Mouse (Mus musculus) hematopoietic stem cell, adult 5-6 weeks (primary cell): ENCODE measurements at regions not wholly inside any gene's neighbourhood (a gene's known extent, or its start where the extent isn't known, plus 50 kb on each side); places are given as distances from the start of the nearest gene placed in this dataset.
A peak's percentile ranks its signal among the peaks of the same experiment; 100 is the strongest.

Experiments used
- ATAC-seq, 2 experiments: fragments of 125-278 bp in 1 of 2; replicated peaks in 1 of 2; 2 replicates each; pipeline ENCODE4 v1.8.0; 2016 to 2017; ENCODE audit warnings: inconsistent platforms in 2 of 2, mild to moderate bottlenecking in 2 of 2, moderate number of reproducible peaks in 2 of 2, low read depth in 1 of 2, moderate TSS enrichment in 1 of 2; ENCODE audit not compliant: low FRiP score in 2 of 2, poor library complexity in 2 of 2, severe bottlenecking in 2 of 2, insufficient read depth in 1 of 2, low TSS enrichment in 1 of 2

DNA sequence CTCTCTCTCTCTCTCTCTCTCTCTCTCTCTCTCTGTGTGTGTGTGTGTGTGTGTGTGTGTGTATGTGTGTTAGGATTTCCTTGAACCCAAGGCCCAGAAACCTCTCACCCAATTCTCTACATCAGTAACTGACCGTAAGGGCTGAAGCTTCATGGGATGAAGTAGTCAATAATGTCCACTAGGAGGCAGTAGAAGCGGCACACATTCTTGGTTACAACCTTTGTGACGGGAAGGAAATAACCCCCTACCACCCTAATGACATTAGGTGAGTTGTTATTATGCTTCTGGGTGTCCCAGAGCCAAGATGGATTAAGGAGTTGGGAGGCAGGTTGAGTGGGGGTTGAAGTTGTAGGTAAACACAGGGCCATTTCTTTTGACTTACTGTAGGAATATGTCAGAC is 55.5 kb upstream of the Itprid1 start:
- no peak for ATAC-seq

- no peak for ATAC-seq
These were observed 61.2 kb upstream of the Itprid1 start for GRCm38 (mm10) chr6:55775527-55775926.

DNA sequence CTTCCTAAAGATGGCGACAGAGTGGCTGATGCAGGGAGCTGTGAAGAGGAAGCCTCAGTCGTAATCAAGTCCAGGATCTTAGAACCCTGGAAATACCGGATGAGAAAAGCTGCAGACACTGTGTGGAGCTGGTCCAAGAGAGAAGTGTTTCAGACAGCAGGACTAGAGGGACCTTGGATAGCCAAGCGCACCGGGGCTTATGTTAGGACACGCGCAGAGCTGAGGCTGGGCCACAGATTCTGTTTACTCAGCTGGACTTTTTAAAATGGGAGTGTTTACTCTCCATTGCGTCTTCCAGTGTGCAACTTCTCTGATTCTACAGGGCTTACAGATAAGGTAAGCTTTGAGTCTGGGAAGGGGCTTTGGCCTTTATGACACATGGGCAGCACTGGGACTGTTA is 66.4 kb upstream of the Itprid1 start:
- no peak for ATAC-seq

- ATAC-seq, result no peak
These were observed 74.4 kb upstream of the Neurod6 start for GRCm38 (mm10) chr6:55755491-55755890.

- no peak for ATAC-seq
These were observed 69.8 kb upstream of the Neurod6 start for GRCm38 (mm10) chr6:55750831-55751230.

DNA sequence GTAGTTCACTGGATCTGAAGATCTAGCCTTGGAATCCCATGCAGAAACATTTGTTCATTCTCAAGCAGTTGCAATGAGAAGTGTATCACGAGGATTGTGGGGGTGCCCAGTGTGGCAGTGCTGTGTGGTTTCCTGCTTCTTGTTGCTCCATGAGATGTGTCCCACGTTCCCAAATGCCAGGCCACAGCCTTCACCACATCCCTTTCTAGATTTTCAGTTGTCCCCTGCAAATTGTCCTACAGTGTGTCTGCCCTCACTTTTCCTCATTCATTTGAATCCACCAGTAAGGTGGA is 64.7 kb upstream of the Neurod6 start:
- no peak; a peak in 1 of 4 replicates for ATAC-seq

DNA sequence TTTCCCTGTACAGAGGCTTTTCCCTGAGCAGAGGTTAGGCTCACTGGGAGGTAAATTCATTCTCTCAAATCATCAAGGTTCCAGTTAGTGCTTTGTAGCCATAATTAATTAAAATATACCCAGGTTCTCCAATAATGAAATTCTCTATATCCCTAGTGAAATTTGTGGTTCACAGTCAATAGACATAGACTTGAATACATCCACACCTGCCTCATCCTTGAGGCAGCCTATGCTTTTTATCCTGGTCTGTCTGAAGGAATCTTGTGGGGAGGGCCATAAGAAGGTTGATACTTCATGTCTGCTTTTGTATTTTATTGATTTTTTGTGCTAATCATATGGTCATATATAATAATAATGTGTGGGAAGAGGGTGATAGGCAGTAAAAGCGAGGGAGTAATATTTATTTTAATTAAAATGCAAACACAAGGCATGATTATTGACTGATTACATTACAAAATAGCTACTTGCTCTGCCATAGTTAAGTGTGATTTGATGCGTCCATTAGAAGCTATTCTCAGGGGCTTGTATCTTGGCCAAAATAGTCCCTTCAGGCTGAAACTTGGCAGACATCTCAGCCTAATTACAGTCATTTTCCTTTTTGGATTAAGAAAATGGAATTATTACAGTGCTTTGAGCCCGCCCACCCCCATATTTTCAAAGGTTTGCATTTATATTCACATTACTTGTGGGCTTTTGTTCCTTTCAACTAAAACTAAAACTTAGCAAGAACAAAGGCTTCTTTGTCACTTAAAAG is 64.2 kb upstream of the Neurod6 start:
- no peak for ATAC-seq

DNA sequence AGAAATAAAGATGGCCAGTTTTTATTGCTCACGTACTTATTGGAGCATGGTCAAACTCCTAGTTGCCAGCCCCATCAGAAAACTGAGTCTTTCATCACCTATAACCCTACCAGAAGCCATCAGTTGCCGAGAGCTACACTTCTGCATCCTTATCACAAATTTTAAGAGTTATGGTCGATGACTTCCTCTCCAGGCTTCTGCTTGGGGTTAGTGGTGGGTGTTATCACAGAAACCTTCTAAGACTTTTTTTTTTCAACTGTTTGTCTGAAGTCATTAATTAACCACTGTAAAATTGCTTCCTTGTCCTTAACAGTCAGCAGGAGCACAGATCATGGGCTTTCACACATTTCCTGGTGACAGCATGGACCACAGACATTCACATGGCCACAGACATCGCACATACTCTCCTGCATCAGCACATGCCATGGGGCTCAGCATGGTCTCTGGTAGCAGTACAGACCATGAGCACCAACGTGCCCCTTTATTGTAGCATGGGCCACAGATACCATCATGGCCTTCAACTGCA is 50.3 kb upstream of the Neurod6 start:
- ATAC-seq, result peak; percentile 95 to 97
